Mouse (Mus musculus) small intestine, adult 2 months (tissue): Measurements from ENCODE around the gene Mmrn2.

Experiments used
- CTCF ChIP-seq: fragments of 200-500 bp; IDR thresholded peaks from 2 replicates; pipeline ENCODE4 v1.5.1; 2012; ENCODE audit warnings: low read depth, mild to moderate bottlenecking, control low read depth, inconsistent platforms, low read length, moderate library complexity, mixed read lengths; ENCODE audit not compliant: insufficient replicate concordance, insufficient read length; ENCODE audit errors: extremely low read depth
- POLR2A ChIP-seq: fragments of 200-500 bp; IDR thresholded peaks from 2 replicates; pipeline ENCODE4 v1.6.1; 2012; ENCODE audit warnings: low read depth, mild to moderate bottlenecking, control low read depth, inconsistent platforms, low read length, moderate library complexity

- TF ChIP-seq CTCF, result no peak
- TF ChIP-seq POLR2A, result no peak
Observed at GRCm38 (mm10) chr14:34378560-34379331, 3.5 kb downstream of the Mmrn2 start.
